In genomic region chr5:46980326-46980725, GRCm38 (mm10) we compare ENCODE assay signal across 16 mouse cellular contexts.
A peak's percentile ranks its signal among the peaks of the same experiment; 100 is the strongest.
DNase-seq lines count a peak whose midpoint lies in the region; ATAC-seq and TF ChIP-seq lines count a peak whose summit lies in the region.
"Had no signal": no experiment of that assay in that cellular context is flagged by ENCODE, and none has a peak within 500 bp of the region (broad histone marks: within the 10 kb centered on the region; RNA-seq: fewer than 3 reads in every experiment).

No protein-coding gene starts in this region.

- TF ChIP-seq CTCF in lung, postnatal 0 days (IDR thresholded peaks at IDR 0.05): no peak

- H3K4me3 ChIP-seq in hindbrain, embryonic 14.5 days (replicated peaks; ENCODE audit: low read length): no peak overlapping the region
- no peak overlapping the region for H3K4me3 ChIP-seq in hindbrain, embryonic 13.5 days
- no peak overlapping the region for H3K4me3 ChIP-seq in lung, postnatal 0 days (ENCODE audit: low read depth, low read length)
- no peak overlapping the region for H3K4me3 ChIP-seq in embryonic facial prominence, embryonic 14.5 days (ENCODE audit: low read depth, low read length)
- H3K4me3 ChIP-seq: embryonic facial prominence, embryonic 12.5 days; liver, embryonic 12.5 days; neural tube, embryonic 13.5 days had no signal

- no peak for ATAC-seq in hindbrain, embryonic 14.5 days (ENCODE audit: low FRiP score)
- ATAC-seq in hindbrain, embryonic 13.5 days (ENCODE audit: low FRiP score): no peak
- ATAC-seq in lung, postnatal 0 days: no peak
- no peak for ATAC-seq in embryonic facial prominence, embryonic 14.5 days (ENCODE audit: low read depth)
- ATAC-seq: activated CD4-positive, CD25-positive, alpha-beta regulatory T cell, adult 4 months; liver, embryonic 12.5 days had no signal

- TF ChIP-seq EP300 in lung, postnatal 0 days (IDR thresholded peaks at IDR 0.05): no peak

- no peaks in the 10 kb centered on the region for H3K9me3 ChIP-seq in hindbrain, embryonic 14.5 days (ENCODE audit: control insufficient read depth, low read length)
- H3K9me3 ChIP-seq in hindbrain, embryonic 13.5 days: no peaks in the 10 kb centered on the region
- no peaks in the 10 kb centered on the region for H3K9me3 ChIP-seq in lung, postnatal 0 days (ENCODE audit: low read length)
- no peaks in the 10 kb centered on the region for H3K9me3 ChIP-seq in embryonic facial prominence, embryonic 14.5 days (ENCODE audit: control insufficient read depth, low read length)
- H3K9me3 ChIP-seq: embryonic facial prominence, embryonic 12.5 days; liver, embryonic 12.5 days; neural tube, embryonic 13.5 days had no signal

- no peak overlapping the region for H3K9ac ChIP-seq in hindbrain, embryonic 14.5 days
- H3K9ac ChIP-seq in hindbrain, embryonic 13.5 days: no peak overlapping the region
- no peak overlapping the region for H3K9ac ChIP-seq in lung, postnatal 0 days (replicated peaks; ENCODE audit: low read depth)
- H3K9ac ChIP-seq in embryonic facial prominence, embryonic 14.5 days (ENCODE audit: low read depth, low read length): no peak overlapping the region
- H3K9ac ChIP-seq: embryonic facial prominence, embryonic 12.5 days; liver, embryonic 12.5 days; neural tube, embryonic 13.5 days had no signal

- H3K4me1 ChIP-seq in hindbrain, embryonic 14.5 days (replicated peaks; ENCODE audit: control insufficient read depth, insufficient read depth, low read length): no peaks in the 10 kb centered on the region
- no peaks in the 10 kb centered on the region for H3K4me1 ChIP-seq in hindbrain, embryonic 13.5 days (replicated peaks)
- H3K4me1 ChIP-seq in lung, postnatal 0 days (ENCODE audit: insufficient read depth, low read depth, low read length): no peaks in the 10 kb centered on the region
- no peaks in the 10 kb centered on the region for H3K4me1 ChIP-seq in embryonic facial prominence, embryonic 14.5 days (ENCODE audit: control insufficient read depth, insufficient read depth, low read length)
- H3K4me1 ChIP-seq: embryonic facial prominence, embryonic 12.5 days; liver, embryonic 12.5 days; neural tube, embryonic 13.5 days had no signal

- no peak overlapping the region for H3K4me2 ChIP-seq in hindbrain, embryonic 14.5 days (replicated peaks)
- H3K4me2 ChIP-seq in hindbrain, embryonic 13.5 days: no peak overlapping the region
- no peak overlapping the region for H3K4me2 ChIP-seq in lung, postnatal 0 days (replicated peaks; ENCODE audit: low read depth, low read length)
- H3K4me2 ChIP-seq in embryonic facial prominence, embryonic 14.5 days (ENCODE audit: low read depth, low read length): no peak overlapping the region
- H3K4me2 ChIP-seq: embryonic facial prominence, embryonic 12.5 days; liver, embryonic 12.5 days; neural tube, embryonic 13.5 days had no signal

- H3K27ac ChIP-seq in hindbrain, embryonic 14.5 days: no peak overlapping the region
- H3K27ac ChIP-seq in hindbrain, embryonic 13.5 days: no peak overlapping the region
- H3K27ac ChIP-seq in lung, postnatal 0 days (ENCODE audit: low read length): no peak overlapping the region
- H3K27ac ChIP-seq in embryonic facial prominence, embryonic 14.5 days (replicated peaks; ENCODE audit: low read depth, low read length): no peak overlapping the region
- H3K27ac ChIP-seq: embryonic facial prominence, embryonic 12.5 days; liver, embryonic 12.5 days; neural tube, embryonic 13.5 days had no signal

- H3K27me3 ChIP-seq in hindbrain, embryonic 14.5 days (ENCODE audit: control insufficient read depth, insufficient read depth, low read length): no peaks in the 10 kb centered on the region
- H3K27me3 ChIP-seq in hindbrain, embryonic 13.5 days: no peaks in the 10 kb centered on the region
- no peaks in the 10 kb centered on the region for H3K27me3 ChIP-seq in lung, postnatal 0 days (replicated peaks; ENCODE audit: insufficient read depth, low read length)
- H3K27me3 ChIP-seq in embryonic facial prominence, embryonic 14.5 days (replicated peaks; ENCODE audit: control insufficient read depth, insufficient read depth, low read length): no peaks in the 10 kb centered on the region
- H3K27me3 ChIP-seq: embryonic facial prominence, embryonic 12.5 days; liver, embryonic 12.5 days; neural tube, embryonic 13.5 days had no signal

- peak; percentile 50 for DNase-seq in hindbrain, embryonic 14.5 days (ENCODE audit: low spot score)
- peak; percentile 9 for DNase-seq in lung, postnatal 0 days (ENCODE audit: low spot score)
- no peak for DNase-seq in lung, adult 18-20 months
- DNase-seq in NIH3T3 (ENCODE audit: low read depth): peak; percentile 50
- peak; percentile 11 for DNase-seq in embryonic facial prominence, embryonic 14.5 days (ENCODE audit: low spot score)
- DNase-seq in frontal cortex, postnatal 25 days (ENCODE audit: low spot score in 2 of 2): no peak
- DNase-seq: gastrocnemius, postnatal 14 days; kidney, adult 9 months; kidney, postnatal 4 days; left cerebral cortex, postnatal 4 days; thymus, postnatal 4 days had no signal

- no peaks in the 10 kb centered on the region for H3K36me3 ChIP-seq in hindbrain, embryonic 14.5 days (replicated peaks; ENCODE audit: control insufficient read depth, insufficient read depth)
- no peaks in the 10 kb centered on the region for H3K36me3 ChIP-seq in hindbrain, embryonic 13.5 days
- no peaks in the 10 kb centered on the region for H3K36me3 ChIP-seq in lung, postnatal 0 days (ENCODE audit: insufficient read depth, low read length)
- H3K36me3 ChIP-seq in embryonic facial prominence, embryonic 14.5 days (ENCODE audit: control insufficient read depth, insufficient read depth, low read length): no peaks in the 10 kb centered on the region
- H3K36me3 ChIP-seq: embryonic facial prominence, embryonic 12.5 days; liver, embryonic 12.5 days; neural tube, embryonic 13.5 days had no signal

- 88% methylated on average over 2 of the region's 2 CpGs for WGBS in hindbrain, embryonic 14.5 days
- 85% methylated on average over 2 of the region's 2 CpGs for WGBS in hindbrain, embryonic 13.5 days
- WGBS in lung, postnatal 0 days: 75% methylated on average over 2 of the region's 2 CpGs
- WGBS in embryonic facial prominence, embryonic 14.5 days: 72% methylated on average over 2 of the region's 2 CpGs

Comparison
In these comparisons a context has a peak if more than half of its experiments do, and no peak if none do; other contexts are left out.
1. DNase-seq: peak in hindbrain, embryonic 14.5 days (single experiment), lung, postnatal 0 days (single experiment), NIH3T3 (single experiment) and embryonic facial prominence, embryonic 14.5 days (single experiment); none in lung, adult 18-20 months (0 of 2) and frontal cortex, postnatal 25 days (0 of 2).